Mouse (Mus musculus): ENCODE data around the gene Ears2.

Gene Ears2

GRCm38 (mm10) chr7:122045711-122046110 is 21.4 kb downstream of the Ears2 start:
- in situ Hi-C loops (cut with MboI, MseI): no loop called here

- in situ Hi-C loops (cut with MboI, MseI): no loop called here
Observed at GRCm38 (mm10) chr7:122045181-122045634, 21.9 kb downstream of the Ears2 start.

GRCm38 (mm10) chr7:122044106-122044505 is 23.0 kb downstream of the Ears2 start:
- in situ Hi-C loops (cut with MboI, MseI): no loop called here

GRCm38 (mm10) chr7:122034348-122034747 is 32.7 kb downstream of the Ears2 start:
- in situ Hi-C loops (cut with MboI, MseI): no loop called here

- in situ Hi-C loops (cut with MboI, MseI): no loop called here
Observed at GRCm38 (mm10) chr7:122033371-122033770, 33.7 kb downstream of the Ears2 start.

- in situ Hi-C loops (cut with MboI, MseI): no loop called here
Observed at GRCm38 (mm10) chr7:122022131-122022530, 44.9 kb downstream of the Ears2 start.

- in situ Hi-C loops (cut with MboI, MseI): no loop called here
Observed at GRCm38 (mm10) chr7:122020667-122021354, 46.3 kb downstream of the Ears2 start, which contains the start of gene Gga2. TSS of gene Gga2 (minus strand) at chr7:122021222.

- in situ Hi-C loops (cut with MboI, MseI): no loop called here
Observed at GRCm38 (mm10) chr7:122020273-122020666, 46.8 kb downstream of the Ears2 start.

- in situ Hi-C loops (cut with MboI, MseI): no loop called here
Observed at GRCm38 (mm10) chr7:122018978-122019377, 48.1 kb downstream of the Ears2 start.

GRCm38 (mm10) chr7:122018247-122018646 is 48.8 kb downstream of the Ears2 start:
- in situ Hi-C loops (cut with MboI, MseI): no loop called here

GRCm38 (mm10) chr7:122015734-122016133 is 51.3 kb downstream of the Ears2 start:
- in situ Hi-C loops (cut with MboI, MseI): no loop called here

GRCm38 (mm10) chr7:122015105-122015504 is 52.0 kb downstream of the Ears2 start:
- in situ Hi-C loops (cut with MboI, MseI): no loop called here

- in situ Hi-C loops (cut with MboI, MseI): no loop called here
Observed at GRCm38 (mm10) chr7:122012949-122013348, 54.1 kb downstream of the Ears2 start.

GRCm38 (mm10) chr7:122012370-122012769 is 54.7 kb downstream of the Ears2 start:
- in situ Hi-C loops (cut with MboI, MseI): no loop called here

- in situ Hi-C loops (cut with MboI, MseI): loop anchor here in 1 of 2 experiments (10.0 kb wide), 1 partner anchor 1294 kb away; no protein-coding TSS in a partner anchor
Observed at GRCm38 (mm10) chr7:122000396-122000795, 66.7 kb downstream of the Ears2 start.

GRCm38 (mm10) chr7:121995961-121996360 is 71.1 kb downstream of the Ears2 start:
- in situ Hi-C loops (cut with MboI, MseI): no loop called here

Data from T-helper 17 cell (primary cell).